Mouse (Mus musculus) left cerebral cortex, adult 9 months (tissue): ENCODE results near the gene Tanc2.

Source experiments
- DNase-seq, 2 experiments: peaks; one replicate each; pipeline ENCODE4 v3.0.0; 2022; ENCODE audit warnings: low spot score in 2 of 2

Tanc2 gene

DNA sequence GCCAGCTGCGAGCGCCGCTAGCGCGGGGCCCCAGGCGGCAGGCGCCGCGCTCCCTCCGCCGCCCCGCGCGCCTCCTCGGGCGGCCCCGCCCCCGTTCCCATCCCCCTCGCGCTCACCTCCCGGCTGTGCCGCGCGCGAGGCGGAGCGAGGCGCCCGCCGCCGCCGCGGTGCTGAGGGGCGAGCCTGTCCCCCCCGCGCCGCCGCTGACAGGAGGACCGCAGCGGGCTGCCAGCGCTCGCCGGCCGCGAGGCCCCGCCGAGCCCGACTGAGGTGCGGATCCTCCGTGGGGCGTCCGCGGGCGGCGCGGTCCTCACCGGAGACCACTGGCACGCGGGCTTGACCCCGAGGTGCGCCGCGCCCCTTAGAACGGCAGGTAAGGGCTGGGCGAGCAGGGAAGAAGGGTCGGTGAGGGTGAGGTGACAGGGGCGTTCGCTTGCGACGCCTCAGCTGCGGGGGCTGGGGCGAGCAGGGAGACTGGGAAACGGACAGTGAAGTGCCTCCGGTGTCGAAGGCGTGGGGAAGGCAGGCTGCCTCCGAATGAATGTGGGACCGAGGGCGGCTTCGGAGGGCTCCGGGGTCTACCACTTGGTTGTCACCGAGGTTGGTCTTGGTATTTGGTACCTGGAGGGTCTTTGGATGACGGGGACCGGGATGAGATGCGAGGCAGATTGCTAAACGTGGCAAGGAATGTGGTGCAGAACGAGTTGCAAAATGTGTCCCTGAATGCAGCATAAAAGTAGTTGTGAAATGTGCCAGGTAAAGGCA is at the start of gene Tanc2:
Gene Tanc2 (plus strand): TSS at position 110 of the 765 bp plus-strand sequence.
- DNase-seq, result peak in 1 of 2 experiments; percentile 43

DNA sequence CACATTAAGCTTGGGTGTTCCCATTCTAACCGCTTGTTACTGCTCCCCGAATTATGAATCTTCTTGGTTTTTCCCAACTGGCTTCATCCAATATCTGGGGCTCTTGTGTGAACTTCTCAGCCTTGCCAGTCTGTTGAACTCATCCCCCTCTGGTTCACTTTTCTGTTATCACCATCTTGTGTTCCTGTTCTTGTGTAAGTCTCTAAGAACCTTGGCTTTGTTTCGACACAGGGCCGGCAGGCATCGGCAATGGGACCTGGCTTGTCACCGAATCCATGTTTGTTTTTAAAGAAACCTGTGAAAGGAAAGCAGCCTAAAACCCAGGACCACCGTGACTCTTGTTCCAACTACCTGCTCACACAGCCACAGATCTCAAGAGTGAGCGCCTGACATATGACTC is 49.0 kb upstream of the Tanc2 start:
- DNase-seq, result no peak

- no peak for DNase-seq
Measured at GRCm38 (mm10) chr11:105541366-105541765, 48.4 kb upstream of the Tanc2 start.

GRCm38 (mm10) chr11:105542129-105542528 is 47.7 kb upstream of the Tanc2 start:
- no peak for DNase-seq

DNA sequence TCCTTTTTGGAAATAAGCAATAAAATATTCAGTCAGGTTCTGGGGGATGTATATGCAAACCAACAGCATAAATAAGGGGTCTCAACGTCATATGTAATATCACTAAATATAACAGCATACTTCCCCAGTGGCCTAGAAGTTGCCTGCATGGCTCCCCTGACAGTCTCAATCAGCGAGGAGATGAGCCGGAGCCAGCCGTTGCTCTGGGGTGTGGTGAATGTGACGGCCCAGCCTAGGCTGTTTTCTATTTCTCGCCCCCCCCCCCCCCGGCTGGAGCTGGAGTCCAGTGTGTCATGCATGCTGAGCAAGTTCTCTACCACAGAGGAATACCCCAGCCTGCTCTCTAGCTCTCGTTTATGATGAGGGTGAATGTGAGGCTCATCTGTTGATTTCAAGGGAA is 44.0 kb upstream of the Tanc2 start:
- DNase-seq, result no peak

DNA sequence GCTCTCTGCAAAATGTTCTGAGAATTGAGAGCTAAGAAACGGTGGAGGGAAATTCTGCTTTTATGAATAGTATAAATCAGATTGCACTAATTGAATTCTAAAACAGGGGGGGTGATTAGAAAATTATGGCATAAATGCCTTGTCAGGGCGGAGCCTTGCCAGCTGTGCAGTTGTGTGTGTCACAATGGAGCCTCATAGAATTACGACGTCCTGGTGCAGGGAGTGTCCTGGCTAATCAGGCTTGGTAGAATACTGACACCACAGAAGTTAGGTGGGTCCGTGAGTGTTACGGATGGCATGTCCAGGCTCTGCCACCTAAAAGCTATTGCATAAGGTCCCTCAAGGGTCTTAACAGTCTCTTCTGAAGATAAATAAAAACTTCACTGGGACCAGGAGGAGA is 43.4 kb upstream of the Tanc2 start:
- DNase-seq, result no peak

- DNase-seq, result no peak
Measured at GRCm38 (mm10) chr11:105548383-105548782, 41.4 kb upstream of the Tanc2 start.

GRCm38 (mm10) chr11:105549164-105550121 is 40.3 kb upstream of the Tanc2 start:
- peak in 1 of 2 experiments; percentile 19 for DNase-seq

GRCm38 (mm10) chr11:105557285-105557684 is 32.5 kb upstream of the Tanc2 start:
- no peak for DNase-seq

GRCm38 (mm10) chr11:105558091-105558490 is 31.7 kb upstream of the Tanc2 start:
- DNase-seq, result no peak

GRCm38 (mm10) chr11:105558803-105559505 is 30.8 kb upstream of the Tanc2 start:
- DNase-seq, result no peak

DNA sequence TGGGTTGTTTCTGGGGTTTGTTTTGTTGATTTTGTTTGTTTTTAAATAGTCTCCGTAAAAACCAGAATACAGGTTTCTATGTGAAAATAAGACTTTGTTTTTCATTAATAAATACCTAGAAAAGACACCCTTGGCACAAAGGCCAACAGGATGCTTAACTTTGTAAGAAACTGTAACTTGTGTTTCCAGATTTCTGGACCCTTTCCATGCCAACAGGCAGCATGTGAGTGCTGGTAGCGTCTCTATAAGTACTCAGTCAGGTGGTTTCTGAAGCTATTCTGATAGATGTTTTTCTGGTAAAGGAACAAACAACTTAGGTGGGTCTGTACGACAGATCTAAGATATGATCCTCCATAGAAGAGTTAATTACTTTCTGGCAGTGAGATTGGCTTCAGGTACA is 26.2 kb upstream of the Tanc2 start:
- DNase-seq, result no peak

- DNase-seq, result no peak
Measured at GRCm38 (mm10) chr11:105567221-105567641, 22.6 kb upstream of the Tanc2 start.

DNA sequence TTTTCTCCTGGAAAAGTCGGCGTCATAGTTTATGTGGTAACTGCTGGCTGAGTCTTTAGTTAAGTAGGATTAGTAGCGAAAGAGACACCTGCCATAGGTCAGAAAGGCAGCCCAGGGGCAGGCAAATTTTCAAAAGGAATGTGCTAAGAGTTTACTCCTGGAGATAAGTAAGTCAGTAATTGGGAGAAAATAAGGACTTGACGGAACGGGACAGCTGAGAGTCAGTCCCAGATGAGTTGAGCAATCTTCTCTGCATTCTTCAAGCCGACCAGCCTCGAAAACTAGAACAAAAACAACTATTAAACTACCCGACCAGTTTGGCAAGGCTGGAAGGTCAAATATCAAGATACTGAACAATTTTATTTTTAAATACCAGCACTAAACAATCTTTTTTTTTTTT is 17.8 kb upstream of the Tanc2 start:
- no peak for DNase-seq

GRCm38 (mm10) chr11:105574241-105574640 is 15.5 kb upstream of the Tanc2 start:
- DNase-seq, result no peak

DNA sequence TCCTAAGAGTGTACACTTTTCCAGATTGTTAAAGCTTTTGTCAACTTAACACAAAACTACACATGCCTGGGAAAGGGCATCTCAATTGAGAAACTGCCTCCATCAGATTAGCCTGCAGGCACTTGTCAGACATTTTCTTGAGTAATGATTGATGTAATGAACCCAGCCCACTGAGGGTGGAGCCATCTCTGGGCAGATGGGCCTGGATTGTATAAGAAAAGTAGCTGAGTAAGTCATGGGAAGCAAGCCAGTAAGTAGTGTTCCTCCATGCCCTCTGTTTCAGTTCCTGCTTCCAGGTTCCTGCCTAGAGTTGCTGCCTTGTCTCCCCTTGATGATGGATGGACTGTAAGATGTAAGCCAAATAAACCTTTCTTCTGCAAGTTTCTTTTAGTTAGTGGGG is 12.6 kb upstream of the Tanc2 start:
- DNase-seq, result no peak

DNA sequence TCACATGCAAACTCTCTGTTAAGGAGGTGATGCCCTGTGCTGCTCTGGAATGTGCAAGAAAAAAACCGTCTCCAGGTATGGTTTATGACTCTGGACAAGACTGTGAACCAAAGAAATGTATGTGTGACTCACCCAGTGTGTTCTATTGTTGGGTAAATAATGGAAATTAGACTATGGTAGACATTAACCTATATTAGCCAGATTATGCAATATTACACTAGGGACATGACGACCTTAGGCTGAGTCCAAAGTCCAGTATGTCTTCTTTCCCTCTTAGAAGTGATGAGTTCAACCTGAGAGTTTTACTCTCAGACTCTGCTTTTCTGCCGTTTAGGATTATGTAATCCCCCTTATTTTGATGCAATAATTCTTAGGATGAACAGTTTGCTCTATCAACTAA is 7.8 kb upstream of the Tanc2 start:
- no peak for DNase-seq

DNA sequence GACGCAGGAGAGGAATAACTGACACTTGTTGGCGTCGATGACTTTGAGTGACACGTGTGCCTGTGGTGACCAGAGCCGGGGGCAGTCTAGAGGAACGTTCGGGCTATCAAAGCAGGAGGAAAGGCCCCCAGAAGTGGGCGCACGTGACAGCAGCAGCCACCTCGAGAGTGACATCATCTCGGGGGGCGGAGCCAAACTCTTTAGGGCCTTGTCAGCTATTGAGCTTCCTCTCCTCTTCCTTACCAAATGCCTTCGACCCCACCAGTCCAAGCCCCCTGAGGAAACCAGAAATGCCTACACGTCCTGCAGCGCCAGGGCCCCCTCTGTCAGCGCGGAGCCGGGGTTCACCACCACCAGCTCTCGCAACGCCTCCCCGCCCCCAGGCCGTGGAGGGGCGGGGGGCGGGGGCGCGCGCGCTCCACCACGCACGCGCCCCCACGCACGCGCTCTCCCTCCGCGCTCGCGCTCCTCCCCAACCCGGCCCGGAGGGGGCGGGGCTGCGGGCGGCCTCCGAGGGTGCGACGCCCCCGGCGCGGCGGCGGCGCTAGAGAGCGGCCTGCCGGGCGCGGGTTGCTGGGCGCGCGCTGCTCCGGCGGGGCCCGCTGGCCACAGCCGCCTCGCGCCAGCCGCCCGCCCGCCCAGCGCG is 432 bp upstream of the Tanc2 start:
- peak; percentile 87 to 94 for DNase-seq

- peak; percentile 50 to 62 for DNase-seq
Measured at GRCm38 (mm10) chr11:105591905-105592304, 2.1 kb downstream of the Tanc2 start.

- no peak for DNase-seq
Measured at GRCm38 (mm10) chr11:105602177-105602576, 12.4 kb downstream of the Tanc2 start.

DNA sequence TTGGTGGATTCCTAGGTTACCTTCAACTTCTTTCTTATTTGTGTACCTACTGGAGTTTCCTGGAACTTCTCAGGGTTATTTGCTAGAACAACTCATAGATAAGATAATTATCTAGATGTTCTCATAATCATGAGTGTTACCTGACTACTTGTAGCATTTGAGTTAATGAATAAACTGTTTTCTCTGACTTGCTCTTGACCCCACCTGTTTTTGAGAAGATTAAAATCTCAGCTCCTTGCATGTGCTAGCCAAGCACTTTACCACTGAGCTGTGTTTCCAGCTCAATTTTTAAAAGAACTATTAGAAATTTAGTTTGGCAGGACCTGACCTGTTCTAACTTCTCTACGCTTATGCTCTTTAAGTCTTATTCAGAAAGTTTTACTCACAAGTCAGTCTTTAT is 36.4 kb downstream of the Tanc2 start:
- DNase-seq, result no peak

DNA sequence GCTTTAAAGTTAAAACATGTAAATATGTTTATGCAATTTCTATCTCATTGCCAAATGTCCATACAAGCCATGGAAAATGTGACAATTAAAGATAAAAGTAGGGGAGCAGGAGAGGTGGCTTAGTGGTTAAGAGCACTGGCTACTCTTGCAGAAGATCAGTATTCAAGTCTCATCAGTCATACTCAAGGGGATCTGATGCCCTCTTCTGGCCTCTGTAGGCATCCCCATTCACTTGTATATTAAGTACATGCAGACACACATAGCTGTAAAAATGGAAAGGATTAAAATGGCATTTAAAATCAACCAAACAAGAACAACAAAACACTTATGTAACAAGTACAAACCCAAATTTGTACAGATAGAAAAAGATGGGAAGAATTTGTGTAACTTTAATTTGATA is 54.2 kb downstream of the Tanc2 start:
- DNase-seq, result no peak
